Mouse (Mus musculus) gastrocnemius, postnatal 14 days (tissue): ENCODE results near the gene Tnni1. TPM values are rescaled to one million over a fixed set of nuclear protein-coding genes. Genes with fewer than 3 reads are reported as not detected.
A peak's percentile ranks its signal among the peaks of the same experiment; 100 is the strongest.

Experiments
- DNase-seq: peaks from one replicate; pipeline ENCODE4 v3.0.0; 2021; ENCODE audit warnings: mixed read lengths
- intact Hi-C: fragments of 180-260 bp; cut with DNase I; formaldehyde crosslinking; loops from one replicate; pipeline ENCODE4 v1.15.1; 2025; ENCODE audit warnings: low total_unique reads
- total RNA-seq, 2 experiments: library from RNA; stranded (reverse); gene quantifications; 2 replicates each; pipeline ENCODE4 v1.2.3; 2021

Tnni1 gene
- total RNA-seq, 2 experiments from 2014 or later: 204 to 373 TPM

DNA sequence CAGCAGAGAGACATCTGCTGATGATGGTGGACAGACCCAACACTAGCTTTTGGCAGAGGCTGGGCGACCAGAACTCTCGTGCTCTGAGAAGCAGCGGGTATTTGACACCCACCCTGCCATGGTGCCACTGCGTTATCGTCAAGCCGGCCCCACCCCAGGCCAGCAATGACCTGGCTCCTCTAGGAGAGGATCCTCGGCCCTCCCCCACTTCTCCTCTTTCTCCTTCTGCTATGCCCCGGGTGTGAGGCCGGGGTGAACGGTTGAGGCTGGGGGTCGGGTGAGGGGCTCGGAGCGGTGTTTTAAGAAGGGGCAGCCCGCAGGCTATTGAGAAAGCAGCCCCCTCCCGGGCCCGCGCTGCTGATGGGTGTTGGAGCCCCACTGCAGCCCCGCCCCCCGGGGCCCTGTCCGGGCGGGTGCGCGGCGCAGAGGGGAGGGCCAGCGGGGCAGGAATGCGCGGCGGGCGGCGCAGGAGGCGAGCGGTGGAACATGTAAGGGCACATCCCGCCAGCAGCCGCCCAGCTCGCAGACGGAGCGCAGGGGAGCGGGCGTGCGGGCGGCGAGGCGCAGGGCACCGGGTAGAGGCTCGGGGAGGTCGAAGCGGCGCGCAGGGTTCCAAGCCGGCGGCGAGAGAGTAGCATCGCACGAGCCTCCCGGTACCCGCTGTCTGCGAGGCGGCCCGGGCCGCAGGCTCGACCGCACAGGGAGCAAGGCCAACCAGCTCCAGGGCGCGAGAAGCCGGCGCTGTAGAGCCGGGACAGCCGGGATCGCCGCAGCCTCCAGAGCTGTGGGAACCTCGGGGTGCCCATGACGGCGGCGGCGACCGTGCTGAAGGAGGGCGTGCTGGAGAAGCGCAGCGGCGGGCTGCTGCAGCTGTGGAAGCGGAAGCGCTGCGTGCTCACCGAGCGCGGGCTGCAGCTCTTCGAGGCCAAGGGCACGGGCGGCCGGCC is 13.3 kb upstream of the Tnni1 start, which contains the start of gene Phlda3:
Phlda3 (plus strand) TSS at position 475 of the 947 bp plus-strand sequence.
- intact Hi-C loops: no loop called here
- DNase-seq: peak; percentile 86

DNA sequence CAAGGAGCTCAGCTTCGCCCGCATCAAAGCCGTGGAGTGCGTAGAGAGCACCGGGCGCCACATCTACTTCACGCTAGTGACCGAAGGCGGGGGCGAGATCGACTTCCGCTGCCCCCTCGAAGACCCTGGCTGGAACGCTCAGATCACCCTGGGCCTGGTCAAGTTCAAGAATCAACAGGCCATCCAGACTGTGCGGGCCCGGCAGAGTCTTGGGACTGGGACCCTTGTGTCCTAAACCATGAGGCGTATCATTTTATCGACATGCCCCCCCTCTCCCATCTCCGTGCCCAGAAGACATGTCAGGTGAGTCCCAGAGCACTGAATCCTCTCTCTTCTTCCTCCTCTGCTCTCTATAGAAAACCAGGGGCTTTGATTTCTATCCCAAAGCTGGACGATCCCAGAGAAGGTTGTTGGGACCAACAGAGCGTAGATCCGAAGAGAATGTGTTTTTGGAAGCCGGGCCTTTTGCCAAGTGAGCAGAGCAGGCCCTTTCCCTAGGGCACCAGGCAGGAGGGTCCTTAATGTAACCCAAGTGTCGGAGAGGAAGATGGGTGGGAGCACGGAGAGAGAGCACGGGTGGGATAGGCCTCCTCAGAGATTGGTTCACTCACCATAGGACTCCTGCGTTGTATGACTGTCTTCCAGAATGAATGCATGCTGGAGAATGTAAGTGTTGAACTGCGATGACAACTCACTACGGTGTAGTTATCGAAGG is 12.5 kb upstream of the Tnni1 start:
- intact Hi-C loops: no loop called here
- no peak for DNase-seq

DNA sequence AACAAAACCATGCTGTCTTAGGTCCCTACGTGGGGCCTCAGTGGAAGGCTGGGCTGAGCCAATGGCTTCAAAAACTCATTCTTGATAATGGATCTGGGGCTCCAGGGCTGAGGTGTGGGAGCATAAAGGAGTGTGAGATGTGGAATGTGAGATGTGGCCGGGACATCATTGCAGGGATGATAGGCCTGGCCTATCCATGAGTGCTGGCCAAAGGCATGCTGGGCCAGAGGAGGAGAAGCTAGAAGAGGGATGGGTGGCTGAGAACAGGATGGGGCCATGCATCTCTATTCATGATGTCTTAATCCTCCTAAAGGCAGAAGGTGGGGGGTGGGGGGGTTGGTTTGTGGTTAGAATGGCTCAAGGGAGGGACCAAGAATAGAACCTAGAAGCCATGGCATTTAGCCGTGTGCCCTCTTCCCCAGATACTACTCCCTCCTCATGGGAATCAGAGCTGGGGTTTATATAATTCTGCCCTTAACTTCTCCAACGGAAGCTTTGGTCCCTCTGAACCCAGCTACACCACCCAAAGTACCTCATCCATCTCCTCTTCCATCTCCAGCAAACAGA is 11.8 kb upstream of the Tnni1 start:
- DNase-seq: no peak
- intact Hi-C loops: no loop called here

DNA sequence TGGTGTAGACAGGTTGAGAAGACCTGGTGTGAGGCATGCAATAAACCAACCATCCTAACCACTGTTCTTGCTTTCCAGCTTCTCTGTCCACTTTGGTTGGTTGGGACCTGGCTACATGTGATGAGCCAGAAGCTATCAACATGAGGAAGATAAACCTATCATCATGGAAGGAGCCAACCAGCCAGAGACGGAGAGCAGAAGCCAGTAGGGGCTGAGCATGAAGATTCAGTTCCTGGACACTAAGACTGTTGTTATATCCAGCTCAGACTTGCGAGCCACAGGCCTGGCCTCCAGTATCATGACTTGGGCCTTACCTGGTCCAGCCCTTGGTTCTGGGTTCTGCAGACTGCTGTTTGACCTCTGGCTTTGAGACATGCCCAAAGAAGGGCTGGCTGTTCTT is 10.8 kb upstream of the Tnni1 start:
- DNase-seq: no peak
- intact Hi-C loops: no loop called here

DNA sequence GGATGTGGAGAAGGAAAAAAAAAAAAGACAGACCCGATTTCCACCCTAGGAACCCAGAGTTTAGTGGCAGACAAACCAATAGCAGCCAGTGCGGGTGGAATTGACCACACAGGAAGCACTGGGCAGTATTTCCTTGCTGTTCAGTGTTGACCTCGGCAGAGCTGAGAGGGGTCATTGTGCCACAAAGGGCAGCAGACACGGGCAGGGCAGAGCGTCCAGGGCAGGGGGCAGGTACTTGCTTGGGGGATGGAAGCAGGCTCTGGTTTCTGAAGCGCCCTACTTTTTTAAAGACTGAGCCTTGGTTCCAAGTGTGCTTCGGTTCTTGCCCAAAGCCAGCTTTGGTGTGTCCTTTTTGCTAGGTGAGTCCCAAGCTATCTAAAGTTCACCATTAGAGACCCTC is 9.0 kb upstream of the Tnni1 start:
- intact Hi-C loops: no loop called here
- DNase-seq: no peak

DNA sequence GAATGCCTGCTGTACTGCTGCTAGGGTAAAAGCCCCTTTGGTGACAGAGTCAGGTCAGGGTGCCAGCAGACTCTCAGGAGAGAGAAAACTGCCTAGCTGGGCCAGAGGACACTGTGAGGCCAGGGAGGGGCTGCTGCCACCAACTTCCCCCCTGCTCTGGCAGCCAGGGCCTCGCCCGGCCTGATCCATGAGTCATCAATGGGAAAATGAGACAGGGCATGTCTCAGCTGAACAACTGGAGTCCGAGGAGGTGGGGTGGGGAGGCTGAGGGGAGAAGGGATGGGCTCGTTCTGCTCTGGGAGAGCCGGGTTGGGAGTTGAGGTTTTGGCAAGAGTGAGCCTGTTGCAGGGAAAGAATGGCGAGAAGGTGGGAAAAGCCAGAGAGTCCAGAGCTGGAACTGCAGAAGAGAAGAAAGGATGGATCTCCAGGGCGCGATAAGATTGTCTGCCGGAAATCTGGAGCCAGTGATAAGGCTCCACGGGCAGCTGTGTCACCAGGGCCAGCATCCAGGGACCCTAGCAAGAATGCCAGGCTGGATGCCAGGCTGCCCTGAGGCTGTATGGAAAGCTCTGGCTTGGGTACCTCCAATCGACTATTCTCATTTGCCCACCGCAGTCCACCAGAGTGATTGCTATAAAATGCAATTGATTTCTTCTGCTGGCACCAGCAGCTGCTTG is 8.2 kb upstream of the Tnni1 start:
- intact Hi-C loops: no loop called here
- DNase-seq: peak; percentile 76

DNA sequence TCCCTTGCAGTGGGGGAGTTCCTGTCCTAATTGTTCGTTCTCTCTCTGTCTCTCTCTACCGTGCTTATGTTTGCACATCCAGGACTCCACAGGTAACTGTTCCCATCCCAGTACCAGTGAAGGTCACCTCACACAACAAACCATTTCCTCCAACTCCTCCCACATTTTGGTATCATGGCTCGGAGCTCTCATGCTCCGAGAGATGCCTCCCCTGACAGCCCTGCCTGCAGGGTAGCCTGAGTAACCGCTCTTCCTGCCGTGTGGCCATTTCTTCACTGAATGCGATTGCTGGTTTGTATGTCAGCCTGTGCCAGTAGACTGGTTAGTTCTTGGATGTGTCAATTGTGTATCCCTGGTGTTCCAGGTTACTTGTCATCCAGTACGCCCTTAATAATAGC is 7.7 kb upstream of the Tnni1 start:
- no peak for DNase-seq
- intact Hi-C loops: no loop called here

DNA sequence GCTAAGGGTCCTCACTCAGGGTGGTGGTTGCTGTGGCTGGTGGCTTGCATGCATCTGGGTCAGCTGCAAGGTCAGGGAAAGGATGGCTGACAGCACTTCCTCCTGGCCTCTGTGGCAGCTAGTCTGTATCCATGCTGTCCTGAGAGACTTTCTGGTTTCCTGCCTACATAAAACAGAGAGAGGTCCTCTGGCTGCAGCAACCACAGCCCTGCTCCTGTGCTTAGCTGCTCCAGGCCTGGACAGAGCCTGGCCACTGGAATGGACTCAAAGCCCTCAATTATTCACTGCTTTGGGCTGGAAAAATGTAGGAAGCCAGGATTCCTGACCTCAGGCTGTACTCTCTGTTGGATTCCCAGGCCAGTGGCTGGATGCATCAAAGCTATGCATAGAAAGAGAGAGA is 2.6 kb upstream of the Tnni1 start:
- intact Hi-C loops: no loop called here
- peak; percentile 36 for DNase-seq

DNA sequence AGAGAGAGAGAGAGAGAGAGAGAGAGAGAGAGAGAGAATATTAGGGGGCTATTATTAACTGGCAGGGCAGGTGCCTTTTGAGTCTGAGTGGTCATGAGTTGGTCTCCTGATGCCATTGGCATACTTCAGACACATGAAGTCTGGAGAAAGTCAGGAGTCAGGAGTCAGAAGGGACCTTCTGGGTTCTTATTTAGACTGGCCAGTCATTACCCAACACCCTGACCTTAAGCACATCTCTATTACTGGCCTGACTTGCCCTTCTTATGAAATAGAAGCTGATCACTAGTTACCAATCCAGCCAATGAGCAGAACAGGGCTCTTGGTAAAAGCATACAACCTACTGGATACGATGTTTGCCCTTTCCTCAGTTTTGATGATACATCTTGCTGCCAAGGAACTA is 2.2 kb upstream of the Tnni1 start:
- no peak for DNase-seq
- intact Hi-C loops: no loop called here

DNA sequence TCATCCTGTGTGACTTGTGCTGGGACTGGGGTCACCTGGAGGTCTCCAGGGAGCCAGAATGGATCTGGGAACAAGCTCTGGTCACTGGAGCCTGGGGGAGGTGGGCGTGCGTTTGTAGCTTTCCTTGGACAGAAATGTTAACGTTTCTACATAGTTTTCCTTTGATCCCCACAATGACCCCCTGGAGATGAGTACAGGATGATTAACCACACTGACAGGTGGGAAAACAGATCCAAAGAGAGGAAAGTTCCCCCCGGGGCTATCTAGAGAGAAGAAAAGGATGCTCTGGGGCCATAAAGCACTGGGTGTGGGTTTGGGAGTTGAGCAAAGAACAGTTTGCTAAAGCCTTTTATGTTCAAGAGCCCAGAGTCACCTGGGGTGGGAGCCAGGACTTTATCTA is 1.4 kb downstream of the Tnni1 start:
- intact Hi-C loops: loop anchor here (2.0 kb wide), 2 partner anchors 26 to 62 kb away; no protein-coding TSS in a partner anchor
- DNase-seq: no peak

DNA sequence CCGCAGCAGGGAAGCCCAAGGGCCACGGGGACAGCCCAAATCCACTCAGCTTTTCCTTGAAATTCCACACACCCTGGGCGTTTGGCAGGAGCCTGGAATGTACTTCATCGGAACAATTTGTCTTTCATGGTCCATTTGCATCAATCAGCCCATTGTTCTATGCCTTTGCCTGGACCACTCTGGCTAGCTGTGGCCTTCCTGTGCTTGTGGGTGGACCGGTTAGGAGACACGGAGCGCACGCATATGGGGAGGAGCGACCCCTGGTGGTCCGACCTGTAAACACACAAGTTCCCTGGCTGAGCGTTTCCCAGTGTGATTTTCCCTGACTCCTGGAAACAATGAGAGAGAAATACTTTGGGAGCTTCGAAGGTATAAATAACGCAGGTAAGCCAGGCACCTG is 2.0 kb downstream of the Tnni1 start:
- peak; percentile 83 for DNase-seq
- intact Hi-C loops: loop anchor here (2.0 kb wide), 2 partner anchors 26 to 62 kb away; no protein-coding TSS in a partner anchor

DNA sequence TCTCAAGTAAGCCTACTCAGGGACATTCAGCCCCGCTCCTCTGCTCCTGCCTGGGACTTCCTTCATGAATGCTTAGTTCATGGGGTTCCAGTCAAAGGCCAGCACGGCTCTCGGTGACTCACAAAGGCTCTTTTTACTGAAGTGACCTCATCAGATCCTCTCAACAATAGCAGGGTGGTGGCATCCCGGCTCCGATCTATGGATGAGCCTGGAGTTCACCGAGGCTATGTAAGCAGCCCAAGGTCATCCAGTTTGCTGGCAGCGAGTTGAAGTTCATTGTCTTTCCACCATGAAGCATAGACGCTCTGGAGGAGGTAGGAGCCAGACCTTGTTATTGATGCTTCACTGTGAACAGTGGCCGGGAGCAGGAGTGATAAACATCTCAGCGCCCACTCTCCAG is 3.6 kb downstream of the Tnni1 start:
- DNase-seq: no peak
- intact Hi-C loops: no loop called here

DNA sequence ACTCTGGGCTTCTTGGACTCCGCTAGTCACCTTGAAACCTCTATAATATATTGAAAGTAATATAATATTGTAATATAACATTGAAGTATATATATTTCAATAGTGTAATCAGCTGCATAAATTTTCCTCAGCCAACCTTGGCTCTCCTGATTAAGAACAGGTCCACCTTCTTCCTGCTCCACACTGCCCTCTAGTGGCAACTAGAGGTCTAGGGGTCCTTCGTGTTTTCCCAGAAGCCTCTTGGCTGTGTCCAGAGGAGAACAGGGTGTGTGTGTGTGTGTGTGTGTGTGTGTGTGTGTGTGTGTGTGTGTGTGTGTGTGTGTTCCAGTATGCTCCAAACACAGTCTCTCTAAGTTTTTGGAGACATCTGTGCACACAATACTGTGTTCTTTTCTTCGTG is 8.6 kb downstream of the Tnni1 start:
- intact Hi-C loops: no loop called here
- DNase-seq: peak; percentile 79

DNA sequence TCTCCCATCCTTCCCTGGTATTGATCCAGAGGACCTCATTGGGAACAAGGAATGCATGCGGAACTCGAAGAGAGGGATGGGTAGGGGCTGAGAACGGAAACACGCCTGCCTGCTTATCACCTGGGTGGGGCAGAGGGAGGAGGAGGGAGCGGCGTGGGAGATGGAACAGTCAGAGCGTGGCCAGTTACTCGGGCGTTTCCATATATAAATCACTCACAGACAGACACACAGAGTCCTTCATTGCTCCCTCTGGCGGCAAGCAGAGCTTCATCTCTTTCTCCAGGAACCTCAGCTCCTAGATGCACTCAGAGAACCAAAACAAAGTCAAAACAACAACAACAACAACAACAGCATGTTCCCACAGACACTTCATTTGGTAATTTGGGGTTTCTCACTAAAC is 9.5 kb downstream of the Tnni1 start:
- DNase-seq: peak; percentile 27
- intact Hi-C loops: no loop called here

DNA sequence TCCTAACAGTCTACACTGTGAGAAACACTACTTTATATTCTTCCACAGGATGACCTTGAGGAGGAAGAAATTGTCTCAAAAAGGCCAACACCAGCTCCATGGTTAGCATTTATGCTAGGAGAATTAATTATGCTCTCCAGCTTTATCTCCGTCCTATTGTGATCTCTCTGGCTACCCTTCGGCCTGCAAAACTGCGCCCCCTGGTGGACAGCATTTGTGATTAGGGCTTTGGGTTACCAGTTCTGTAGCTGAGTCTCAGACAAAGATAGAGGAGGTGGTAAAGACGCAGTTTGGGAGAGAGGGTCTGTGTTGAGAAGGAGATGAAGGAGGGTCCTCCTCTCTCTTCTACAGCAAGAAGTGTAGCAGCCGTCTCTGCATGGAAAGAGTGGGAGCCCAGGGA is 10.6 kb downstream of the Tnni1 start:
- intact Hi-C loops: no loop called here
- peak; percentile 78 for DNase-seq

DNA sequence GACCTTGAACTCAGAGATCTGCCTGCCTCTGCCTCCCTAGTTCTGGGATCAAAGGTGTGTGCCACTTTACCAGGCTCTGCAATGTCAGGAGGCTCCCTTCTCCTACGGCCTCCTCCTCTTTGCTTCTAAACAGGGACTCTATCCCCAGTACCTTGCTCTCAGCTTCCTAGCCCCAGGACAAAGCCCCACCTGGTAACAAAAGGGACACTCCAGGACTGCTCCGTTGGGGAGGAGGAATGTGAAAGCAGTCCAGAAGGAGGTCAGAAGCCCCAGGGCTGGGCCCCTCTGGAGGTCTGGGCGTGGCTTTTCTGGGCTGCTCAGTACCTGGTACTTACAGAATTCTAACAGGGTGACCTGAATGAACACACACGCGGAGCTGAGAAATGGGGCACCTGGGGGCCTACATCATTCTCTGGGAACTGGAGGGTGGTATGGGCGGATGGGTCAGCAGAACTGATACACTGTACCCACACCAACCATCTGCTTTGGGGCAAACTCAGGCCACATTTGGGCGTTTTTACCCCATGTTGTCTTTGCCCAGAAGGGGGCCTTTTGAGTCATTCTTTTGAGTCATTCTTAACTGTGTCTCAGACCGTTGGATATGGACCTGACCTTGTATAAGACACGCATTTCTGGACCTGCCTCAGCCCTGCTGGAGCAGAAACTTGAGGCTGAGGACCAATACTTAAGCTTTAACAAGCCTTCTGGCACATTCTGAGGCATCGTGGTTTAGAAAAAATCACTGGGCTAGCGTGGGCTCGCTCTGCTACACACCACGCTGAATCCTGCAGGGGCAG is 13.1 kb downstream of the Tnni1 start:
- intact Hi-C loops: no loop called here

DNA sequence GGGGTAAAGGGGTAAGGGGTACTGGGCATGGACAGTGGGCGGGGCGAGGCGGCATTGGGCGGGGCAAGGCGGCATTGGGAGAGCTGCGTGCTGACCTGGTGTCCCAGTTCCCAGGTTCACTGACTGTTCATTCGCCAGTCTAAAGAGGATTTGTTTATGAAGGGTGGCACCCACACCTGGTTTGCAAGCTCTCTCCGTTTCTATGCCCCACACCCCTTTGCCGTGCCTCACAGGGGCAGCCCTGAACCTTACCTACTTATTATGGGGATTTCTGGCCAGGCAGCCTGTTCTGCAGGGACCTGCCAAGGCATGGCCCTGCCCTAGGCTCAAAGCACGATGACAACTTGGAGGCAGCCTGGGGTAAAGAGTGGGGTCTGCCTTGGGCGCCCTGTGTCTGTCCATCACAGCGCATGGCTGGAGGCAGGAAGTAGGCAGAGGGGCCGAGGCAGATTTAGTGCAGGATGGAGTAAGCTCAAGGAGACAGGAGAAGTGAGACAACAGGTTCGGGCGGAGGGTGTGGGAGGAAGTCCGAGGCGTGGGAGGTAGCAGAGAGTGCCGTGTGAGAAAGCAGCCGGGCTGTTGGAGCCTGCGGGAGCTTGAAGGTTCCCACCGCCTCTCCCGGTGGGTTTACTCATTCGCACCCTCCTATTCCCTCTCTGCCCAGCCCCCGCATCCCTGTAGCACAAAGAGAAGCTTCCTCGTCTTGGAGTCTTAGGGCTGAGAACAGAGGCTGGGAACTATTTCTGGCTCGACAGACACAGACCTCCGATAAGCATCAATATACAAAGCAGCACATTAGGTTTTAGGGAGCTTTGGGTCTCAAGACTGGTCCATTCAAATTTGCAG is 14.4 kb downstream of the Tnni1 start:
- no peak for DNase-seq
- intact Hi-C loops: no loop called here

More for the DNA sequence above, 13.1 kb downstream of the Tnni1 start:
- no peak for DNase-seq
